Mouse (Mus musculus): Measurements from ENCODE around the gene Slc6a16. TPM values are rescaled to one million over a fixed set of nuclear protein-coding genes. Genes with fewer than 3 reads are reported as not detected.
A peak's percentile ranks its signal among the peaks of the same experiment; 100 is the strongest.
"Not testable (repeated sequence)": the region's sequence is repeated elsewhere in the genome, so short reads cannot be mapped to it uniquely, and the experiment has no call there.

Slc6a16 gene
- polyA plus RNA-seq, 1 experiment from 2014 or later: 0.10 TPM

DNA sequence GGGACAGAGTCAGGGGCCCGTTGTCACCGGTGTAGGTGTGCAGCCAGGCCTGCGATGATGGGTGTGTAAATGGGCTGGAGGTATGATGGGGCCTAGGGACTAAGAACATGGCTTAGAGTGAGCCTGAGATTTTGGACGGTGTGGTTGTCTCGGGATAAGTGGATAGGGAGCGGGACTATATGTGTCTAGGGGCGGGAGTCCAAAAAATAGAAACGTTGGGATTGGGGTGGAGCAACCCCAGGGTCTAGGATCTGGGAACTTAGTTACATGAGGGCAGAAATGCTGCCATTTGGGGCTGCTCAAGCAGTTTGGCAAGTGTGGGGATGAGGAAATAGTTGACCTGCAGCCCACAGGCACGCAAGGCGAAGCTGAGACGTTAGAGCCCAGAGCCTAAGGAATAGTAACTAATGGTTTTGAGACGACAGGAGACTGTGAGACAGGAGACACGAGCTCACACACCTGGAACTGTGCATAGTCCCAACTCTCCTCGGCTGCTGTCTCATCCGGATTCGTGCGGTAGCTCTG, 5.2 kb upstream of the Slc6a16 start:
- Histone ChIP-seq H3K9ac (no peak overlapping the region), H3K4me3 (replicated peaks) (peak overlapping the region; percentile 29), H3K36me3 (peaks cover 31% of the 10 kb centered on the region), H3K4me1 (peaks cover 48% of the 10 kb centered on the region), H3K9me3 (replicated peaks) (no peaks in the 10 kb centered on the region), H3K27me3 (peaks cover 26% of the 10 kb centered on the region), H3K27ac (no peak overlapping the region), H3K4me2 (peak overlapping the region; percentile 57)
- 26% methylated on average over 17 of the region's 17 CpGs for WGBS
- ATAC-seq (replicated peaks; ENCODE audit: low FRiP score): peak; percentile 13; the same call in 1 of the 2 replicates

DNA sequence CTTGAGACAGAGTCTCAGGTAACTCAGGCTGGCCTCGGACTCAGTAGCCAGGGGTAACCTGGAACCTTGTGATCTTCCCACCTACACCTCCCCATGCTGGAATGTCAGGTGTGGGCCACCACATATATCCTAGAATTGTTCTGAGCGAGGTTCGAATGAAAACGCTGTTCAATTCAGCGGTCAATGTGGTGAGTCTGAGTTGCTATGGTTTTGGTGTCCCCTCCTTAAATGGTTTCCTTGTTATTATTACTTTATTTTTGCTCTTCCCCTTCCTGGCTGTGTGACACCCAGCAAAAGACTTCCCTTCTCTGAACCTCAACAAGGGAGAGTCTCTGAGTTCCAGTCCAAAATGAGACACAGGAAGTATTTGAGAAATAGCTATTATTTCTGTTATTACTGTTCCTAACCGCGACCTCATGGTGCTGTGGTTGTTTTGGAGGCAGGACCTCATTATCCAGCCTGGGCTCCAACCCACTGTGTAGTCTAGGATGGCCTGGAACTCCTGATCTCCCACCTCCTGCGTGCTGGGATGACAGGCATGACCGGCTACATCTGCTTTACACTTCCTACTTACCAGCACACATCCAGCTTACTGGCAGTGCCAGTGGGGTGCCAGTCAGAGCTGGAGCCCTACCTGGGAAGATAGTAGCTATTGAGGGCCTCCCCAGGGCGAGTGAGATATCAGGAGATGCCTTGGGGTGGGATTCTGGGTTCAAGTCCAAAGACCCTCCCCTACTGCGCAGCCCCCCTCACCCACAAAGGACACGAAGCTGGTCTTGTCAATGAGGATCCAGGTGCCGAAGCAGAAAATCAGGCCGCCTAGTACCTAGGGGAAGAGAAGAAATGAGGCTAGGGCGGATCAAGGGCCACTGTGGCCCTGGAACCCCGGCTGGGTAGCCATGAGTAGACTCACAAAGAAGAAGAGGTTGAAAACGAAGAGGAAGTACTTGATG, 2.9 kb upstream of the Slc6a16 start:
- H3K9ac ChIP-seq: no peak overlapping the region
- peaks cover 26% of the 10 kb centered on the region for H3K27me3 ChIP-seq
- no peak for ATAC-seq (replicated peaks; ENCODE audit: low FRiP score)
- no peaks in the 10 kb centered on the region for H3K9me3 ChIP-seq (replicated peaks)
- H3K4me1 ChIP-seq: peaks cover 50% of the 10 kb centered on the region
- WGBS: 77% methylated on average over 17 of the region's 17 CpGs
- peak overlapping the region; percentile 9; the same call in 1 of the 2 replicates for H3K4me2 ChIP-seq
- peaks cover 8% of the 10 kb centered on the region for H3K36me3 ChIP-seq
- H3K27ac ChIP-seq: no peak overlapping the region
- H3K4me3 ChIP-seq (replicated peaks): no peak overlapping the region

DNA sequence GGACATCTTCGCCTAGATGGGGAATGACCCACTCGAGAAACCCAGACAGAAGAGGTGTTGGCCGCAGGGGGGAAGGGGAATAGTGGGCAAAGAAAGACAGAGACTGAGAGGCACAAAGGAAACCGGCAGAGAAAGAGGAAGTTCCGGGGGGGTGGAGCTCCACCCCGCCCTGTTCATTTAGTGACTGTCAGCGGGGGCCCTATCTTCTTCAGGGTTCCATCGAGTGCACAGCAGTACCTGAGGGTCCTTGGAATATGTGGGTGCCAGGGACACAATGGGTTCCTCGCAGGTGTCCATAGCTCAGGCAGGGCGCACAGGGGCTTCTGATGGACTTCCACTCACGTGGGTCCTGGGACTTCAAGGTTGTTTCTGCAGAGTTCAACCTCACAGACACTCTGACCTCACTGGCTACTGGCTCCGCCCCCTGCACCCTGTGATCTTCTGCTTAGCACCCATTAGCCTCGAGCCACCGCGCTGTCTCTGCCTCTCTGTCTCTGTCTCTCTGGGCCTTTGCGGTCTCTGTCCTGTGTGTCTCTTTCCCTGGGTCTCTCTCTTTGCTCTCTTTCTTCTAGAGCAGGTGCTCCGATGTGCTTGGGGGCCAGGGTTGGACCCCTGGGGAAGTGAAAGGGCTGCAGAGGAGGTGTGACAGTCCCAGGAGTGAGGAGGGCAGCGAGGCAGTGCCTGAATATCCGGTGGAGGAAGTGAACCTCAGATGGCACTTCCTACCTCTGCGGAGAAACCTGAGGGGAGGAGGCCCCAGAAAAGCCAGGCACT, 2.0 kb upstream of the Slc6a16 start, which contains the start of gene Cd37:
TSS of gene Cd37 (minus strand) at position 393 of the 774 bp plus-strand sequence.
- peaks cover 26% of the 10 kb centered on the region for H3K27me3 ChIP-seq
- H3K27ac ChIP-seq: no peak within 1 kb of the TSS
- no peak within 1 kb of the TSS for H3K9ac ChIP-seq
- no peak for ATAC-seq (replicated peaks; ENCODE audit: low FRiP score)
- peaks cover 41% of the 10 kb centered on the region for H3K4me1 ChIP-seq
- no peaks in the 10 kb centered on the region for H3K9me3 ChIP-seq (replicated peaks)
- H3K4me3 ChIP-seq (replicated peaks): no peak within 1 kb of the TSS
- H3K36me3 ChIP-seq: peaks cover under 1% of the 10 kb centered on the region; the same call in 1 of the 2 replicates
- WGBS: 42% methylated on average over 20 of the region's 20 CpGs
- H3K4me2 ChIP-seq: peak within 1 kb of the TSS; percentile 9; the same call in 1 of the 2 replicates

DNA sequence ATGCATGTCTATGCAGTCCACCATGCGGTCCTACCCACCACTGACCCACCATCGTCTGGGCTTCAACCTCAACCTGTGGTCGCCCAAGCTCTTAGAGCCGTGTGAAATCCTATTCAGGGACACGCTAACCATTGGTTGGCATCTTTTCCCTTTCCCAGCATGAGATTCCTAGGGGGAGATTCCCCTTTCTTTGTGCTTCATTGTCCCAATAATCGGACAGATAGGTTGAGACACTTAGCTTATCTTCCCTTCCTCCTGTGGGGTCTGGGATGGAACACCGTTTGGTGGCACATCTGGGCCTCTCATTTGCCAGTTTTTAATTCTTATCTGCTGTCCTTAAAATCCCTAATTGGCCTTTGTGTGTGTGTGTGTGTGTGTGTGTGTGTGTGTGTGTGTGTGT, 776 bp upstream of the Slc6a16 start:
- 89% methylated on average over 7 of the region's 7 CpGs for WGBS
- H3K4me2 ChIP-seq: no peak overlapping the region
- ATAC-seq (replicated peaks; ENCODE audit: low FRiP score): no peak
- no peaks in the 10 kb centered on the region for H3K36me3 ChIP-seq
- H3K4me3 ChIP-seq (replicated peaks): no peak overlapping the region
- H3K27me3 ChIP-seq: peaks cover 29% of the 10 kb centered on the region
- H3K9ac ChIP-seq: no peak overlapping the region
- H3K4me1 ChIP-seq: peaks cover 29% of the 10 kb centered on the region
- H3K9me3 ChIP-seq (replicated peaks): no peaks in the 10 kb centered on the region
- H3K27ac ChIP-seq: no peak overlapping the region

DNA sequence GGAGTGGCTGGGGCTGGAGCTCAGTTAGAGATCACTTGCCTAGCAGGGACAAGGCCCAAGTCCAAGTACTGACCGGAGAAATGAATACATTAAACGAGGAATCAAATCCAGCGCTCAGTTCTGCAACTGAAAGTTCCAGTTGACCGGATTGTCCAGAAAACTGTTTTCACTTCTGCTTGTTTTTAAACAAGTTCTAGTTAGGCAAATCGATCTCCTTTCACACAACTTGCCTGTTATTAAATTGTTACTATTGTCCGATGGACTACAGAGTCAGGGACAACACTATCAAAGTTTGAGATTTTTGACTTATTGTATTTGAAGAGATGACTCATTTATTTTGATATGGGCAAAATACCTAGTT, 484 bp downstream of the Slc6a16 start:
- H3K36me3 ChIP-seq: no peaks in the 10 kb centered on the region
- ATAC-seq (replicated peaks; ENCODE audit: low FRiP score): no peak
- peaks cover 24% of the 10 kb centered on the region for H3K27me3 ChIP-seq
- H3K4me3 ChIP-seq (replicated peaks): peak overlapping the region; percentile 32
- peaks cover 19% of the 10 kb centered on the region for H3K4me1 ChIP-seq
- 0 out of 2 replicates have a peak overlapping the region, but pooled peaks have one; percentile 38 for H3K27ac ChIP-seq
- H3K9ac ChIP-seq: no peak overlapping the region
- peak overlapping the region; percentile 58 for H3K4me2 ChIP-seq
- H3K9me3 ChIP-seq (replicated peaks): no peaks in the 10 kb centered on the region
- WGBS: 70% methylated on average over 6 of the region's 6 CpGs

DNA sequence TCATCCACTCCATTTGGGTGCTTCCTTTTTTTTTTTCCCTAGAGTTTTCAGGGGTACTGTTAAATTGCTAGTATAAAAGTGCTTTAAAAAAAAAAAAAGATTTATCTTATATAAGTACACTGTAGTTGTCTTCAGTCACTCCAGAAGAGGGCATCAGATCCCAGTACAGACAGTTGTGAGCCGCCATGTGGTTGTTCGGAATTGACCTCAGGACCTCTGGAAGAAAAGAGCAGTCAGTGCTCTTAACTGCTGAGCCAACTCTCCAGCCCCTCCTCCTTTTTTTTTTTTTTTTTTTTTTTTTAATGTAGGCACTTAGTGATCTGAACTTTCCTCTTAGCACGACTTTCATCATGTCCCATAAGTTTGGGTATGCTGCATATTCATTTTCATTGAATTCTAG, 6.8 kb downstream of the Slc6a16 start:
- no peak for ATAC-seq (replicated peaks; ENCODE audit: low FRiP score)
- Histone ChIP-seq H3K4me3 (replicated peaks) (no peak overlapping the region), H3K9ac (no peak overlapping the region), H3K4me2 (no peak overlapping the region), H3K9me3 (replicated peaks) (no peaks in the 10 kb centered on the region), H3K36me3 (no peaks in the 10 kb centered on the region), H3K27ac (no peak overlapping the region), H3K4me1 (no peaks in the 10 kb centered on the region), H3K27me3 (peaks cover 3% of the 10 kb centered on the region; the same call in 1 of the 2 replicates)
- WGBS: 51% methylated on average over 3 of the region's 3 CpGs

DNA sequence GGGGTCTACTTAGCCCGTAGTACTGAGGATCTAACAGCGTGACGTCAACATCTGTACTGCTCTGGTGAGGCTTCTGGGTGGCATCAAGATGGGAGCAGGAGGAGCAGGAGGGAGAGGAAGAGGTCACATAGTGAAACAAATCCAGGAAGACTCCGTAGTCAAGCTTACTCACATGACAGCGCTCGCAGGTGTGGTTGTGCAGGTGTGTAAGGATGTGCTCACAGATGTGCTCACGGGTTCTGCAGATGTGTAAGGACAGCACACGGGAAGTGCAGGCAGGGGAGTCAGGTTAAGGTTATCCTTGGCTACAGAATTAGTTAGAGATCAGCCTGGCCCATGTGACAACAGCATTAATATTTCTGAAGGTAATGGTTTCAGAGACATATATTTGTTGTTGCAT, 12.9 kb downstream of the Slc6a16 start:
- no peak for ATAC-seq (replicated peaks; ENCODE audit: low FRiP score)
- no peaks in the 10 kb centered on the region for H3K27me3 ChIP-seq
- H3K4me1 ChIP-seq: no peaks in the 10 kb centered on the region
- H3K4me3 ChIP-seq (replicated peaks): no peak overlapping the region
- no peak overlapping the region for H3K9ac ChIP-seq
- 87% methylated on average over 8 of the region's 8 CpGs for WGBS
- H3K9me3 ChIP-seq (replicated peaks): no peaks in the 10 kb centered on the region
- no peak overlapping the region for H3K4me2 ChIP-seq
- H3K36me3 ChIP-seq: no peaks in the 10 kb centered on the region
- no peak overlapping the region for H3K27ac ChIP-seq

DNA sequence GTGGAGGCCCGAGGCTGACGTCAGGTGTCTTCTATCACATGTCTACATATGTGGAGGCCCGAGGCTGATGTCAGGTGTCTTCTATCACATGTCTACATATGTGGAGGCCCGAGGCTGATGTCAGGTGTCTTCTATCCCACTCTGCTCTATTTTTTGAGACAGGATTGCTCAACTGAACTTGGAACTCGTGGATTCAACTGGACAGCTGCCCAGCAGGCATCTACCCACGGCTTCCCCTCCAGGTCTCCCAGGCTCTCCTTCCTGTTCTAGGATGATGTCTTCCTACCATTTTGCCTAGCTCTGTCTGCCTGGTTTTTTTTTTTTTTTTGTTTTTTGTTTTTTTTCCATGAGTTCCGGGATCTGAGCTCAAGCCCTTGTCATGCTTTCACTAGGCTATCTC, 14.9 kb downstream of the Slc6a16 start:
- H3K27ac ChIP-seq; H3K36me3 ChIP-seq; H3K4me3 ChIP-seq (replicated peaks); H3K9ac ChIP-seq; H3K9me3 ChIP-seq (replicated peaks); ATAC-seq (replicated peaks; ENCODE audit: low FRiP score); H3K27me3 ChIP-seq; H3K4me2 ChIP-seq; H3K4me1 ChIP-seq: not testable (repeated sequence)
- 57% methylated on average over 7 of the region's 7 CpGs for WGBS

DNA sequence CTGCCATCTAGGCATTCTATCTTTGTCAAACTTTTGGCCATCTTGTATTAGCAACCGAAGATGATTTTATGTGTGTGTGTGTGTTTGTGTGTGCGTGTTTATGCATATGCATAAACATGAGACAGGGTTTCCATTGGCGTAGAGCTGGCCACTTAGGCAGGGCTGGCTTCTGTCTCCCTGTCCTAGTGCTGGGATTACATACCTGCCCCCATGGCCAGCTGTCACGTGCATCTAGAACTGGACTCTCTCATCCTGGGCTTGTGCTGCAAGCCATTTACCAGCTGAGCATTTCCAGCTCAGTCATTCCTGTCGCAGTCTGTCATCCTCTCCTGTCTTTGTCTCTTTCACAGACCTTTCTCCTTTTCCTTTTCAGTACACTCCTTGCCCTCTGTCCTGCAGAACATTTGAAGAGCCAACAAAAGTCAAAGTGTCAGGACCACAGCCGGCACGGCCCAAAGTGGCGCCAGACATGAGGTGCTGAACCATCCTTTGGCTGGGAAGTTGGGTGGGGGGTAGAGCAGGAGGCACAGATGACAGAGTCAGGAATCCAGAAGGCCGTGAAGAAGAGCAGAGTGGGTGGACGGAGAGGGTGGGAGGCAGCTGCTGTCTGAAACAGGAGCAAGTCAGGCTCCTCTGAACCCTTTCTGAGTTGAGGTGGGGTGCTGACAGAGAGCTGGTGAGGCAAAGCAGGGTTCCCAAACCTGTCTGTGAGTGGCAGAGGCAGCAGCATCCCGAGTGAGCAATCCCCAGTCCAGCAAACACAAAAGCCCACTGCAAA, 16.4 kb downstream of the Slc6a16 start:
- Histone ChIP-seq H3K4me1 (no peaks in the 10 kb centered on the region), H3K4me2 (no peak overlapping the region), H3K36me3 (no peaks in the 10 kb centered on the region), H3K4me3 (replicated peaks) (no peak overlapping the region), H3K27ac (no peak overlapping the region), H3K9me3 (replicated peaks) (no peaks in the 10 kb centered on the region), H3K9ac (no peak overlapping the region), H3K27me3 (no peaks in the 10 kb centered on the region)
- no peak for ATAC-seq (replicated peaks; ENCODE audit: low FRiP score)
- WGBS: 58% methylated on average over 11 of the region's 11 CpGs

DNA sequence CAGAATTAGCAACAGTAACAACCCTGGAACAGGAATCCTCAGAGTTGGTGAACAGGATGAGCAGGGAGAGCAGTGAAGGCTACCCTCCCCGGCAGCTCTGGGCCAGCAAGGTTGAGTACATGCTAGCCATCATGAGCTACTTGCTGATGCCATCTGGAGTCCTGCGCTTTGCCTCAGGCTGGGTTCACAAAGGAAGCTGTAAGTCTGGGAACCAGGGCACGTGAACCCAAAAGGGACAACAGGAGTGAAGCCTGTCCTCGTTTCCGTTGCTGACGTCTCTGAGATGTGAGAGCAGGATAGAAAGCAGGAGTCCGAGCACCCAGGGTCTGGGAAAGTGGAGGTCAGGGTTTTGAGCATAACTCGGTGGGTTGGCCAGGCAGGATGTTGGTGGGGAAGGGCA, 18.4 kb downstream of the Slc6a16 start:
- Histone ChIP-seq H3K9me3 (replicated peaks) (no peaks in the 10 kb centered on the region), H3K36me3 (no peaks in the 10 kb centered on the region), H3K9ac (no peak overlapping the region), H3K4me3 (replicated peaks) (no peak overlapping the region), H3K27ac (no peak overlapping the region), H3K4me1 (no peaks in the 10 kb centered on the region), H3K4me2 (no peak overlapping the region), H3K27me3 (no peaks in the 10 kb centered on the region)
- ATAC-seq (replicated peaks; ENCODE audit: low FRiP score): no peak
- 85% methylated on average over 8 of the region's 8 CpGs for WGBS

DNA sequence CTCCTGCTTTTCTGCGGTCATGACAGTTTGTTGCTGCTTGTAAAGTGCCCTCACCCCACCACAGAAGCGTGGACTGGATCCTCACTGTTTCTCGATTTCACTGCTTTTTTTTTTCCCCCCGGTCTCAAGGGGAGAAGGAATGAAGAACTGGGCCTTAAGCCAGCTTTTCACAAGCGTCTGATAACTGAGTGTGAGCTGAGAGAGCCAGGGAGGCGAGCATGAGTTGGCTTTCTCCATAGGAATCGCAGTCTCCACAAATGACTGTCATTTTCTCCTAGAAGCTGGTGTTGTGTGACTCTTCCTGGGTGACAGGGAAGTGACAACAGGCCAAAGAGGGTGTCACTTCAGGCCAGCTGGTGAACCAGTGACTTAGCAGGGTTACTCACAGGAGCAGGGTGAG, 21.4 kb downstream of the Slc6a16 start:
- 53% methylated on average over 7 of the region's 7 CpGs for WGBS
- no peaks in the 10 kb centered on the region for H3K4me1 ChIP-seq
- H3K36me3 ChIP-seq: no peaks in the 10 kb centered on the region
- H3K9ac ChIP-seq: no peak overlapping the region
- H3K4me3 ChIP-seq (replicated peaks): no peak overlapping the region
- no peaks in the 10 kb centered on the region for H3K9me3 ChIP-seq (replicated peaks)
- no peak overlapping the region for H3K27ac ChIP-seq
- H3K4me2 ChIP-seq: no peak overlapping the region
- H3K27me3 ChIP-seq: 0 out of 2 replicates have a peak, but pooled peaks cover 4% of the 10 kb centered on the region
- ATAC-seq (replicated peaks; ENCODE audit: low FRiP score): no peak
